Mouse (Mus musculus): Measurements from ENCODE around the gene Trappc5.

GRCm38 (mm10) chr8:3711646-3712045, 35.5 kb downstream of the Trappc5 start:
- no peak for TF ChIP-seq POLR2A (IDR thresholded peaks at IDR 0.05; ENCODE audit: insufficient read length, low read depth)
- TF ChIP-seq E2F4 (IDR thresholded peaks at IDR 0.05; ENCODE audit: insufficient read depth): no peak
- TF ChIP-seq MAX (IDR thresholded peaks at IDR 0.05; ENCODE audit: low read depth): no peak
- TF ChIP-seq TCF12 (IDR thresholded peaks at IDR 0.05; ENCODE audit: insufficient read depth, poor library complexity, severe bottlenecking): no peak
